Mouse (Mus musculus): ENCODE data around the gene Krtap13-1. TPM values are rescaled to one million over a fixed set of nuclear protein-coding genes. Genes with fewer than 3 reads are reported as not detected.
"Not testable (repeated sequence)": the region's sequence is repeated elsewhere in the genome, so short reads cannot be mapped to it uniquely, and the experiment has no call there.

Gene Krtap13-1
- total RNA-seq (2021): not detected

- DNase-seq (ENCODE audit: extremely low spot score in 1 of 2, low spot score in 2 of 2): no peak
- intact Hi-C loops (cut with DNase I): no loop called here
Measured at GRCm38 (mm10) chr16:88728812-88729275, at the start of gene Krtap13-1. TSS of gene Krtap13-1 (plus strand) at chr16:88728862.

GRCm38 (mm10) chr16:88679099-88679498 lies 49.6 kb upstream of the Krtap13-1 start:
- intact Hi-C loops (cut with DNase I): no loop called here
- no peak for DNase-seq (ENCODE audit: extremely low spot score in 1 of 2, low spot score in 2 of 2)

GRCm38 (mm10) chr16:88681282-88681681 lies 47.4 kb upstream of the Krtap13-1 start:
- intact Hi-C loops (cut with DNase I): no loop called here
- DNase-seq (ENCODE audit: extremely low spot score in 1 of 2, low spot score in 2 of 2): no peak

- no peak for DNase-seq (ENCODE audit: extremely low spot score in 1 of 2, low spot score in 2 of 2)
- intact Hi-C loops (cut with DNase I): no loop called here
Measured at GRCm38 (mm10) chr16:88696256-88696655, 32.4 kb upstream of the Krtap13-1 start.

- intact Hi-C loops (cut with DNase I): no loop called here
- DNase-seq (ENCODE audit: extremely low spot score in 1 of 2, low spot score in 2 of 2): no peak
Measured at GRCm38 (mm10) chr16:88701072-88701864, 27.4 kb upstream of the Krtap13-1 start.

- intact Hi-C loops (cut with DNase I): no loop called here
- DNase-seq (ENCODE audit: extremely low spot score in 1 of 2, low spot score in 2 of 2): no peak
Measured at GRCm38 (mm10) chr16:88707496-88708012, 21.1 kb upstream of the Krtap13-1 start, which contains the start of gene 2310061N02Rik. TSS of gene 2310061N02Rik (minus strand) at chr16:88707962.

- intact Hi-C loops (cut with DNase I): no loop called here
- no peak for DNase-seq (ENCODE audit: extremely low spot score in 1 of 2, low spot score in 2 of 2)
Measured at GRCm38 (mm10) chr16:88710757-88711156, 17.9 kb upstream of the Krtap13-1 start.

- DNase-seq (ENCODE audit: extremely low spot score in 1 of 2, low spot score in 2 of 2): no peak
- intact Hi-C loops (cut with DNase I): no loop called here
Measured at GRCm38 (mm10) chr16:88711245-88711644, 17.4 kb upstream of the Krtap13-1 start.

- no peak for DNase-seq (ENCODE audit: extremely low spot score in 1 of 2, low spot score in 2 of 2)
- intact Hi-C loops (cut with DNase I): no loop called here
Measured at GRCm38 (mm10) chr16:88716549-88716948, 12.1 kb upstream of the Krtap13-1 start.

- intact Hi-C loops (cut with DNase I): no loop called here
- no peak for DNase-seq (ENCODE audit: extremely low spot score in 1 of 2, low spot score in 2 of 2)
Measured at GRCm38 (mm10) chr16:88720031-88720430, 8.6 kb upstream of the Krtap13-1 start.

GRCm38 (mm10) chr16:88735391-88735790 lies 6.7 kb downstream of the Krtap13-1 start:
- DNase-seq (ENCODE audit: extremely low spot score in 1 of 2, low spot score in 2 of 2): no peak
- intact Hi-C loops (cut with DNase I): no loop called here

- intact Hi-C loops (cut with DNase I): no loop called here
- no peak for DNase-seq (ENCODE audit: extremely low spot score in 1 of 2, low spot score in 2 of 2)
Measured at GRCm38 (mm10) chr16:88744750-88745340, 16.2 kb downstream of the Krtap13-1 start.

GRCm38 (mm10) chr16:88747943-88748342 lies 19.3 kb downstream of the Krtap13-1 start:
- DNase-seq (ENCODE audit: extremely low spot score in 1 of 2, low spot score in 2 of 2): no peak
- intact Hi-C loops (cut with DNase I): no loop called here

- intact Hi-C loops (cut with DNase I); DNase-seq (ENCODE audit: extremely low spot score in 1 of 2, low spot score in 2 of 2): not testable (repeated sequence)
Measured at GRCm38 (mm10) chr16:88751535-88751934, 22.9 kb downstream of the Krtap13-1 start, which contains the start of gene Krtap13. TSS of gene Krtap13 (minus strand) at chr16:88751635.

- intact Hi-C loops (cut with DNase I); DNase-seq (ENCODE audit: extremely low spot score in 1 of 2, low spot score in 2 of 2): not testable (repeated sequence)
Measured at GRCm38 (mm10) chr16:88758547-88758946, 29.9 kb downstream of the Krtap13-1 start, which contains the start of gene 2310034C09Rik. TSS of gene 2310034C09Rik (plus strand) at chr16:88758847.

GRCm38 (mm10) chr16:88774106-88774505 lies 45.4 kb downstream of the Krtap13-1 start, which contains the start of gene 2310057N15Rik:
TSS of gene 2310057N15Rik (minus strand) at chr16:88774206.
- DNase-seq (ENCODE audit: extremely low spot score in 1 of 2, low spot score in 2 of 2): no peak
- intact Hi-C loops (cut with DNase I): no loop called here

- intact Hi-C loops (cut with DNase I): no loop called here
- no peak for DNase-seq (ENCODE audit: extremely low spot score in 1 of 2, low spot score in 2 of 2)
Measured at GRCm38 (mm10) chr16:88777596-88777995, 48.9 kb downstream of the Krtap13-1 start, which contains the start of gene Gm5965. TSS of gene Gm5965 (plus strand) at chr16:88777896.
